In genomic region chr13:98896434-98897126, GRCm38 (mm10) we compare ENCODE assay signal across 14 mouse cellular contexts. TPM values are rescaled to one million over a fixed set of nuclear protein-coding genes. Genes with fewer than 3 reads are reported as not detected.
DNase-seq lines count a peak whose midpoint lies in the region; ATAC-seq and TF ChIP-seq lines count a peak whose summit lies in the region.
"Had no signal": no experiment of that assay in that cellular context is flagged by ENCODE, and none has a peak within 500 bp of the region (broad histone marks: within the 10 kb centered on the region; RNA-seq: fewer than 3 reads in every experiment).

No protein-coding gene starts in this region.

- H3K27me3 ChIP-seq in liver, embryonic 13.5 days = no peaks in the 10 kb centered on the region
- no peaks in the 10 kb centered on the region for H3K27me3 ChIP-seq in splenic B cell, adult 2 months (ENCODE audit: control insufficient read depth, insufficient read depth, low read length, poor library complexity, severe bottlenecking)
- H3K27me3 ChIP-seq in midbrain, embryonic 10.5 days (ENCODE audit: low read depth, poor library complexity, severe bottlenecking) = no peaks in the 10 kb centered on the region
- no peaks in the 10 kb centered on the region for H3K27me3 ChIP-seq in cerebellum, adult 2 months (ENCODE audit: control insufficient read depth, insufficient read depth, low read length)
- H3K27me3 ChIP-seq: hindbrain, embryonic 13.5 days; neural tube, embryonic 15.5 days had no signal

- 34% methylated on average over 7 of the region's 7 CpGs for WGBS in liver, embryonic 13.5 days (ENCODE audit: insufficient replicate concordance)
- 91% methylated on average over 7 of the region's 7 CpGs for WGBS in midbrain, embryonic 10.5 days
- WGBS in cerebellum, adult 2 months = 83% methylated on average over 7 of the region's 7 CpGs

- no peak for TF ChIP-seq CTCF in layer of hippocampus, adult 2 months (conservative IDR thresholded peaks at IDR 0.05)
- no peak for TF ChIP-seq CTCF in cerebellum, adult 2 months (IDR thresholded peaks at IDR 0.05; ENCODE audit: borderline replicate concordance, insufficient read depth, low read depth, low read length)

- no peaks in the 10 kb centered on the region for H3K9me3 ChIP-seq in liver, embryonic 13.5 days (replicated peaks)
- H3K9me3 ChIP-seq in midbrain, embryonic 10.5 days (replicated peaks) = no peaks in the 10 kb centered on the region
- H3K9me3 ChIP-seq: forebrain, embryonic 10.5 days; hindbrain, embryonic 13.5 days; neural tube, embryonic 15.5 days had no signal

- H3K9ac ChIP-seq in liver, embryonic 13.5 days = peak overlapping the region; percentile 43
- H3K9ac ChIP-seq: hindbrain, embryonic 13.5 days; neural tube, embryonic 15.5 days had no signal

- peak; percentile 91 for ATAC-seq in erythroblast, adult 5-6 weeks (replicated peaks; ENCODE audit: low FRiP score, poor library complexity, severe bottlenecking)
- ATAC-seq in liver, embryonic 13.5 days (ENCODE audit: low read depth) = peak; percentile 85

- H3K27ac ChIP-seq in layer of hippocampus, adult 2 months = peak overlapping the region; percentile 8; the same call in 1 of the 2 replicates
- H3K27ac ChIP-seq in liver, embryonic 13.5 days = peak overlapping the region; percentile 82
- no peak overlapping the region for H3K27ac ChIP-seq in midbrain, embryonic 10.5 days (replicated peaks)
- no peak overlapping the region for H3K27ac ChIP-seq in cerebellum, adult 2 months (ENCODE audit: insufficient read depth, low read length)
- H3K27ac ChIP-seq: forebrain, embryonic 10.5 days; hindbrain, embryonic 13.5 days; neural tube, embryonic 15.5 days had no signal

- peaks cover 67% of the 10 kb centered on the region for H3K4me1 ChIP-seq in liver, embryonic 13.5 days (replicated peaks)
- H3K4me1 ChIP-seq in midbrain, embryonic 10.5 days = peaks cover 29% of the 10 kb centered on the region
- peaks cover 5% of the 10 kb centered on the region; the same call in 1 of the 2 replicates for H3K4me1 ChIP-seq in cerebellum, adult 2 months (ENCODE audit: control insufficient read depth, insufficient read depth, low read length)

- TF ChIP-seq POLR2A in cerebellum, adult 2 months (IDR thresholded peaks at IDR 0.05; ENCODE audit: borderline replicate concordance, insufficient read depth, low read length) = no peak

- H3K4me2 ChIP-seq in liver, embryonic 13.5 days = peak overlapping the region; percentile 44
- H3K4me2 ChIP-seq: hindbrain, embryonic 13.5 days; neural tube, embryonic 15.5 days had no signal

- DNase-seq in layer of hippocampus, adult 2 months (ENCODE audit: low spot score in 2 of 2) = no peak
- no peak for DNase-seq in layer of hippocampus, postnatal 10 days (ENCODE audit: low spot score in 2 of 2)
- DNase-seq in liver, embryonic 13.5 days = no peak
- DNase-seq in splenic B cell, adult 2 months (ENCODE audit: low read depth, low spot score) = peak; percentile 19
- DNase-seq in testis, postnatal 14 days (ENCODE audit: low spot score) = no peak
- no peak for DNase-seq in midbrain, embryonic 10.5 days (ENCODE audit: low spot score)
- DNase-seq in cerebellum, adult 2 months = no peak
- DNase-seq: B cell, adult 2 months; cerebellum, postnatal 36 days; kidney, postnatal 14 days had no signal

- no peaks in the 10 kb centered on the region for H3K36me3 ChIP-seq in liver, embryonic 13.5 days
- no peaks in the 10 kb centered on the region for H3K36me3 ChIP-seq in splenic B cell, adult 2 months (ENCODE audit: control insufficient read depth, insufficient read depth, low read length, poor library complexity, severe bottlenecking)
- H3K36me3 ChIP-seq in midbrain, embryonic 10.5 days = peaks cover 22% of the 10 kb centered on the region
- H3K36me3 ChIP-seq: hindbrain, embryonic 13.5 days; neural tube, embryonic 15.5 days had no signal

- H3K4me3 ChIP-seq in layer of hippocampus, adult 2 months = no peak overlapping the region
- no peak overlapping the region for H3K4me3 ChIP-seq in liver, embryonic 13.5 days (replicated peaks)
- no peak overlapping the region for H3K4me3 ChIP-seq in midbrain, embryonic 10.5 days
- H3K4me3 ChIP-seq in cerebellum, adult 2 months (replicated peaks; ENCODE audit: insufficient read depth, low read depth, low read length) = no peak overlapping the region
- H3K4me3 ChIP-seq: forebrain, embryonic 10.5 days; hindbrain, embryonic 13.5 days; neural tube, embryonic 15.5 days had no signal

RNA-seq across cellular contexts. Expression of gene Tnpo1, which starts 29.6 kb away (rescaled TPM):
- total RNA-seq in layer of hippocampus, adult 2 months (2021) = 10 to 100 TPM; 61.7 to 68.5 TPM
- 10 to 100 TPM; 64.7 to 69.3 TPM for total RNA-seq in layer of hippocampus, postnatal 10 days (2021)
- total RNA-seq in erythroblast, adult 5-6 weeks (2015; ENCODE audit: low replicate concordance) = 52.5 and 54.4 TPM in 2 replicates
- 54.3 and 70.1 TPM in 2 replicates for total RNA-seq in erythroblast, adult 5-6 weeks (2017; ENCODE audit: low replicate concordance)
- polyA plus RNA-seq in liver, embryonic 13.5 days (2015; fragmentation: Nextera tagmentation; extraction: Ambion mirVana) = 26.5 and 31.4 TPM in 2 replicates
- polyA plus RNA-seq in midbrain, embryonic 10.5 days (2016; fragmentation: Nextera tagmentation; extraction: Ambion mirVana) = 75.1 and 75.7 TPM in 2 replicates
- polyA plus RNA-seq in cerebellum, adult 2 months (2012; rRNA removed) = 23.9 and 24.8 TPM in 2 replicates

Comparison
In these comparisons a context has a peak if more than half of its experiments do, and no peak if none do; other contexts are left out.
1. H3K27ac ChIP-seq: peak in layer of hippocampus, adult 2 months (single experiment) and liver, embryonic 13.5 days (single experiment); none in midbrain, embryonic 10.5 days (single experiment) and cerebellum, adult 2 months (single experiment).